Comparison of ENCODE assay signal across 8 mouse cellular contexts in the genomic region with DNA sequence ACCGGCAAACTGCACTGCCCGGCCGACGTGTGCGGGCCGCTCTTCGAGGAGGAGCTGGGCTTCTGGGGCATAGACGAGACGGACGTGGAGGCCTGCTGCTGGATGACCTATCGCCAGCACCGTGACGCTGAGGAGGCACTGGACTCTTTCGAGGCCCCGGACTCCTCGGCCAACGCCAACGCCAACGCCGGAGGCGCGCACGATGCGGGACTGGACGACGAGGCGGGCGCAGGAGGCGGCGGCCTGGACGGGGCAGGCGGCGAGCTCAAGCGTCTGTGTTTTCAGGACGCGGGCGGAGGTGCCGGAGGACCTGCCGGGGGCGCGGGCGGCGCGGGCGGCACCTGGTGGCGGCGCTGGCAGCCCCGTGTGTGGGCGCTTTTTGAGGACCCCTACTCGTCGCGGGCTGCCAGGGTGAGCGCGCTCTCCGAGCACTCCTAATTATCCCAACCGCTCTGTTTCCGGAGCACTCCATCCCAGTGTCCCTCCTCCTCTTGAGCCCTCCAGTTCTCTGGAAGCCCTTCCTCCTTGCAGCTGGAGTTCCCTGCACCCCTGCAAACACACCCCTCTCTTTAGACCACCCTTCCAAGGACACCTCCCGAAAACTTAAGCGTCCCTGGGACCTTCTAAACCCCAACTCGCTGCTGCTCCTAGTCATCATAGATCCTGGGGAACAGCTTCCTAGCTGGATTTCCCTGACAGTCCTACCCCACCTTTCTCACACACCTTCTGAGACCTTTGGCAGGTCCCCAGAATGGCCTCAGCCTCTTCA. TPM values are rescaled to one million over a fixed set of nuclear protein-coding genes. Genes with fewer than 3 reads are reported as not detected.
DNase-seq lines count a peak whose midpoint lies in the region; ATAC-seq and TF ChIP-seq lines count a peak whose summit lies in the region.

No protein-coding gene starts in this region.

- intact Hi-C loops in gastrocnemius, postnatal 14 days (cut with DNase I; ENCODE audit: low total_unique reads) = no loop called here

- peak overlapping the region; percentile 99 for H3K4me2 ChIP-seq in forebrain, embryonic 13.5 days
- H3K4me2 ChIP-seq in limb, embryonic 15.5 days = peak overlapping the region; percentile 99
- H3K4me2 ChIP-seq in stomach, embryonic 16.5 days (ENCODE audit: low read depth, low read length) = peak overlapping the region; percentile 99

- TF ChIP-seq POLR2A in lung, adult 2 months (IDR thresholded peaks at IDR 0.05; ENCODE audit: borderline replicate concordance, extremely low read depth, low read depth, low read length) = no peak

- peaks cover 53% of the 10 kb centered on the region for H3K27me3 ChIP-seq in forebrain, embryonic 13.5 days
- H3K27me3 ChIP-seq in limb, embryonic 15.5 days = peaks cover 76% of the 10 kb centered on the region
- peaks cover 58% of the 10 kb centered on the region for H3K27me3 ChIP-seq in stomach, embryonic 16.5 days (ENCODE audit: control insufficient read depth, insufficient read depth, low read length)

- ATAC-seq in forebrain, embryonic 13.5 days = no peak
- no peak for ATAC-seq in limb, embryonic 15.5 days (ENCODE audit: insufficient number of reproducible peaks, low FRiP score, low TSS enrichment, low read depth)
- ATAC-seq in stomach, embryonic 16.5 days (ENCODE audit: insufficient read depth, low FRiP score) = no peak
- no peak for ATAC-seq in inflammation-experienced regulatory T-cells, adult 6 months

- no peaks in the 10 kb centered on the region for H3K9me3 ChIP-seq in forebrain, embryonic 13.5 days (replicated peaks)
- H3K9me3 ChIP-seq in limb, embryonic 15.5 days = no peaks in the 10 kb centered on the region
- no peaks in the 10 kb centered on the region for H3K9me3 ChIP-seq in stomach, embryonic 16.5 days (replicated peaks; ENCODE audit: control insufficient read depth, low read length)

- no peaks in the 10 kb centered on the region; the same call in 1 of the 2 replicates for H3K36me3 ChIP-seq in forebrain, embryonic 13.5 days (ENCODE audit: poor library complexity, severe bottlenecking)
- no peaks in the 10 kb centered on the region for H3K36me3 ChIP-seq in limb, embryonic 15.5 days
- no peaks in the 10 kb centered on the region for H3K36me3 ChIP-seq in stomach, embryonic 16.5 days (ENCODE audit: control insufficient read depth, insufficient read depth, low read length)

- H3K9ac ChIP-seq in forebrain, embryonic 13.5 days = peak overlapping the region; percentile 72
- no peak overlapping the region for H3K9ac ChIP-seq in limb, embryonic 15.5 days
- H3K9ac ChIP-seq in stomach, embryonic 16.5 days (ENCODE audit: low read length) = peak overlapping the region; percentile 60

- no peak for DNase-seq in lung, adult 2 months
- DNase-seq in lung, postnatal 10 days = no peak
- peak; percentile 64 for DNase-seq in cerebellum, adult 8-10 months
- DNase-seq in gastrocnemius, postnatal 14 days = no peak

- peaks cover 7% of the 10 kb centered on the region for H3K4me1 ChIP-seq in lung, adult 2 months (ENCODE audit: control insufficient read depth, insufficient read depth, low read length)
- peaks cover 74% of the 10 kb centered on the region for H3K4me1 ChIP-seq in forebrain, embryonic 13.5 days
- H3K4me1 ChIP-seq in limb, embryonic 15.5 days = peaks cover 53% of the 10 kb centered on the region
- peaks cover 21% of the 10 kb centered on the region for H3K4me1 ChIP-seq in stomach, embryonic 16.5 days (ENCODE audit: control insufficient read depth, insufficient read depth, low read length)

- under 1% methylated on average over 60 of the region's 60 CpGs for WGBS in lung, adult 2 months
- under 1% methylated on average over 58 of the region's 60 CpGs for WGBS in forebrain, embryonic 13.5 days
- under 1% methylated on average over 58 of the region's 60 CpGs for whole genome bisulfite sequencing in limb, embryonic 15.5 days
- under 1% methylated on average over 60 of the region's 60 CpGs for WGBS in stomach, embryonic 16.5 days

- H3K27ac ChIP-seq in forebrain, embryonic 13.5 days = no peak overlapping the region
- no peak overlapping the region for H3K27ac ChIP-seq in limb, embryonic 15.5 days
- H3K27ac ChIP-seq in stomach, embryonic 16.5 days (ENCODE audit: low read length) = no peak overlapping the region

- TF ChIP-seq CTCF in lung, adult 2 months (IDR thresholded peaks at IDR 0.05; ENCODE audit: insufficient read depth, low read length) = no peak

- peak overlapping the region; percentile 64 for H3K4me3 ChIP-seq in lung, adult 2 months (replicated peaks; ENCODE audit: extremely low read depth, low read depth, low read length)
- peak overlapping the region; percentile 62 for H3K4me3 ChIP-seq in forebrain, embryonic 13.5 days
- peak overlapping the region; percentile 57 for H3K4me3 ChIP-seq in limb, embryonic 15.5 days
- peak overlapping the region; percentile 58 for H3K4me3 ChIP-seq in stomach, embryonic 16.5 days (replicated peaks; ENCODE audit: low read length)

RNA-seq across cellular contexts. Expression of gene Kcnc3, which starts 1.1 kb away (rescaled TPM):
- 36.0 and 42.5 TPM in 2 replicates for polyA plus RNA-seq in lung, adult 2 months (2012; rRNA removed)
- polyA plus RNA-seq in forebrain, embryonic 13.5 days (2015; fragmentation: Nextera tagmentation; extraction: Ambion mirVana) = 2.1 and 2.4 TPM in 2 replicates
- polyA plus RNA-seq in limb, embryonic 15.5 days (2015; fragmentation: Nextera tagmentation; extraction: Ambion mirVana) = 0.16 and 0.20 TPM in 2 replicates
- polyA plus RNA-seq in stomach, embryonic 16.5 days (2015; fragmentation: Nextera tagmentation; extraction: Ambion mirVana) = 0.16 and 0.26 TPM in 2 replicates
- total RNA-seq in gastrocnemius, postnatal 14 days (2021) = 1 to 10 TPM; 2.9 to 3.1 TPM
- not detected for polyA plus RNA-seq in inflammation-experienced regulatory T-cells, adult 6 months (2017; shearing (Covaris generic))

RNA-seq across cellular contexts. Expression of gene Napsa, which starts 19.4 kb away (rescaled TPM):
- 576 and 610 TPM in 2 replicates for polyA plus RNA-seq in lung, adult 2 months (2012; rRNA removed)
- polyA plus RNA-seq in forebrain, embryonic 13.5 days (2015; fragmentation: Nextera tagmentation; extraction: Ambion mirVana) = 0.53 and 0.57 TPM in 2 replicates
- 2.1 and 3.6 TPM in 2 replicates for polyA plus RNA-seq in limb, embryonic 15.5 days (2015; fragmentation: Nextera tagmentation; extraction: Ambion mirVana)
- 3.7 and 5.4 TPM in 2 replicates for polyA plus RNA-seq in stomach, embryonic 16.5 days (2015; fragmentation: Nextera tagmentation; extraction: Ambion mirVana)
- total RNA-seq in gastrocnemius, postnatal 14 days (2021) = not detected
- polyA plus RNA-seq in inflammation-experienced regulatory T-cells, adult 6 months (2017; shearing (Covaris generic)) = 1 to 10 TPM; 1.3 to 7.7 (median 3.2) TPM

RNA-seq across cellular contexts. Expression of gene Nr1h2, which starts 37.8 kb away (rescaled TPM):
- 194 and 216 TPM in 2 replicates for polyA plus RNA-seq in lung, adult 2 months (2012; rRNA removed)
- 76.0 and 76.2 TPM in 2 replicates for polyA plus RNA-seq in forebrain, embryonic 13.5 days (2015; fragmentation: Nextera tagmentation; extraction: Ambion mirVana)
- polyA plus RNA-seq in limb, embryonic 15.5 days (2015; fragmentation: Nextera tagmentation; extraction: Ambion mirVana) = 71.9 and 79.8 TPM in 2 replicates
- polyA plus RNA-seq in stomach, embryonic 16.5 days (2015; fragmentation: Nextera tagmentation; extraction: Ambion mirVana) = 62.0 and 68.6 TPM in 2 replicates
- total RNA-seq in gastrocnemius, postnatal 14 days (2021) = 10 to 100 TPM; 28.0 to 28.2 TPM
- polyA plus RNA-seq in inflammation-experienced regulatory T-cells, adult 6 months (2017; shearing (Covaris generic)) = 10 to 100 TPM; 43.0 to 52.2 (median 49.9) TPM

RNA-seq across cellular contexts. Expression of gene Pold1, which starts 42.9 kb away (rescaled TPM):
- 34.3 and 38.3 TPM in 2 replicates for polyA plus RNA-seq in lung, adult 2 months (2012; rRNA removed)
- 77.8 and 89.7 TPM in 2 replicates for polyA plus RNA-seq in forebrain, embryonic 13.5 days (2015; fragmentation: Nextera tagmentation; extraction: Ambion mirVana)
- 75.7 and 83.6 TPM in 2 replicates for polyA plus RNA-seq in limb, embryonic 15.5 days (2015; fragmentation: Nextera tagmentation; extraction: Ambion mirVana)
- polyA plus RNA-seq in stomach, embryonic 16.5 days (2015; fragmentation: Nextera tagmentation; extraction: Ambion mirVana) = 70.3 and 72.8 TPM in 2 replicates
- 1 to 10 TPM; 7.0 to 7.8 TPM for total RNA-seq in gastrocnemius, postnatal 14 days (2021)
- 10 to 100 TPM; 21.0 to 32.4 (median 21.4) TPM for polyA plus RNA-seq in inflammation-experienced regulatory T-cells, adult 6 months (2017; shearing (Covaris generic))

RNA-seq across cellular contexts. Expression of gene Spib, which starts 59.7 kb away (rescaled TPM):
- polyA plus RNA-seq in lung, adult 2 months (2012; rRNA removed) = 11.2 and 11.7 TPM in 2 replicates
- not detected in 2 replicates for polyA plus RNA-seq in forebrain, embryonic 13.5 days (2015; fragmentation: Nextera tagmentation; extraction: Ambion mirVana)
- polyA plus RNA-seq in limb, embryonic 15.5 days (2015; fragmentation: Nextera tagmentation; extraction: Ambion mirVana) = 0.70 and 0.72 TPM in 2 replicates
- polyA plus RNA-seq in stomach, embryonic 16.5 days (2015; fragmentation: Nextera tagmentation; extraction: Ambion mirVana) = 0.52 and 0.76 TPM in 2 replicates
- total RNA-seq in gastrocnemius, postnatal 14 days (2021) = under 1 TPM; 0.16 to 0.18 TPM
- polyA plus RNA-seq in inflammation-experienced regulatory T-cells, adult 6 months (2017; shearing (Covaris generic)) = 1 to 10 TPM in 1 of 3 experiments, under 1 TPM in 2; 0.17 to 2.1 (median 0.86) TPM

Comparison
In these comparisons a context has a peak if more than half of its experiments do, and no peak if none do; other contexts are left out.
1. RNA of gene Kcnc3, which starts 1.1 kb away (polyA plus RNA-seq): 36.0 to 42.5 TPM in lung, adult 2 months; 2.1 to 2.4 TPM in forebrain, embryonic 13.5 days, 0.16 to 0.26 TPM in stomach, embryonic 16.5 days, 0.16 to 0.20 TPM in limb, embryonic 15.5 days and not detected in inflammation-experienced regulatory T-cells, adult 6 months; every median in the first group is over 10 times any median in the second.
2. RNA of gene Napsa, which starts 19.4 kb away (polyA plus RNA-seq): 576 to 610 TPM in lung, adult 2 months; 3.7 to 5.4 TPM in stomach, embryonic 16.5 days, 1.3 to 7.7 TPM in inflammation-experienced regulatory T-cells, adult 6 months, 2.1 to 3.6 TPM in limb, embryonic 15.5 days and 0.53 to 0.57 TPM in forebrain, embryonic 13.5 days; every median in the first group is over 10 times any median in the second.
3. Peak in every context shown above with its lines, with median percentiles within 50 percentile points of each other: H3K4me3 ChIP-seq and H3K4me2 ChIP-seq.